Mouse (Mus musculus) monocyte, adult 2 months (primary cell): Measurements from ENCODE around the gene Taf13.
"Not testable (repeated sequence)": the region's sequence is repeated elsewhere in the genome, so short reads cannot be mapped to it uniquely, and the experiment has no call there.

ENCODE experiments used
- DNase-seq, 2 experiments: peaks; one replicate each; pipeline ENCODE4 v3.0.0; 2022; ENCODE audit warnings: low spot score in 2 of 2, low read depth in 1 of 2

Taf13 gene

GRCm38 (mm10) chr3:108571443-108572294 is at the start of gene Taf13:
Gene Taf13, plus strand, starts transcription at chr3:108571698.
- DNase-seq, result peak; percentile 89 to 96

- no peak for DNase-seq
Observed at GRCm38 (mm10) chr3:108523415-108523814, 48.1 kb upstream of the Taf13 start.

GRCm38 (mm10) chr3:108528489-108528888 is 43.0 kb upstream of the Taf13 start:
- no peak for DNase-seq

GRCm38 (mm10) chr3:108533114-108533885 is 38.2 kb upstream of the Taf13 start:
- DNase-seq, result no peak

GRCm38 (mm10) chr3:108533951-108534350 is 37.5 kb upstream of the Taf13 start, which contains the start of gene 1700013F07Rik:
Gene 1700013F07Rik, plus strand, starts transcription at chr3:108534150.
- DNase-seq, result no peak

- DNase-seq, result no peak
Observed at GRCm38 (mm10) chr3:108535896-108536516, 35.5 kb upstream of the Taf13 start.

GRCm38 (mm10) chr3:108536517-108537260 is 34.8 kb upstream of the Taf13 start, which contains the start of gene 5330417C22Rik:
Gene 5330417C22Rik, minus strand, starts transcription at chr3:108536536.
- no peak for DNase-seq

GRCm38 (mm10) chr3:108537303-108537702 is 34.2 kb upstream of the Taf13 start:
- DNase-seq, result peak; percentile 52 to 56

- DNase-seq, result no peak
Observed at GRCm38 (mm10) chr3:108542299-108542698, 29.2 kb upstream of the Taf13 start.

- no peak for DNase-seq
Observed at GRCm38 (mm10) chr3:108554111-108554561, 17.4 kb upstream of the Taf13 start.

- DNase-seq, result peak; percentile 83 to 89
Observed at GRCm38 (mm10) chr3:108554587-108555312, 16.7 kb upstream of the Taf13 start.

GRCm38 (mm10) chr3:108557888-108558287 is 13.6 kb upstream of the Taf13 start:
- DNase-seq, result no peak

GRCm38 (mm10) chr3:108562133-108562730 is 9.3 kb upstream of the Taf13 start, which contains the start of gene Tmem167b:
Gene Tmem167b, minus strand, starts transcription at chr3:108562466.
- peak; percentile 96 to 97 for DNase-seq

- DNase-seq, result peak in 1 of 2 experiments; percentile 13
Observed at GRCm38 (mm10) chr3:108562777-108563271, 8.7 kb upstream of the Taf13 start.

- peak; percentile 49 to 63 for DNase-seq
Observed at GRCm38 (mm10) chr3:108563309-108563708, 8.2 kb upstream of the Taf13 start.

- no peak for DNase-seq
Observed at GRCm38 (mm10) chr3:108567990-108568877, 3.3 kb upstream of the Taf13 start.

- not testable (repeated sequence) for DNase-seq
Observed at GRCm38 (mm10) chr3:108569636-108570035, 1.9 kb upstream of the Taf13 start.

- DNase-seq, result no peak
Observed at GRCm38 (mm10) chr3:108570813-108571212, 685 bp upstream of the Taf13 start.
